Mouse (Mus musculus) C2C12 (cell line): ENCODE measurements at regions not wholly inside any gene's neighbourhood (a gene's known extent, or its start where the extent isn't known, plus 50 kb on each side); places are given as distances from the start of the nearest gene placed in this dataset.

Experiments used
- CEBPB ChIP-seq: IDR thresholded peaks from one replicate; pipeline ENCODE4 v1.6.1; 2011; ENCODE audit warnings: low read depth, mild to moderate bottlenecking, control low read depth, moderate library complexity
- CTCF ChIP-seq: IDR thresholded peaks from one replicate; pipeline ENCODE4 v1.5.1; 2011; ENCODE audit not compliant: control insufficient read depth, insufficient read depth, insufficient read length
- FOSL1 ChIP-seq: IDR thresholded peaks from one replicate; pipeline ENCODE4 v1.8.0; 2011; ENCODE audit warnings: mild to moderate bottlenecking, low read length; ENCODE audit not compliant: poor library complexity, insufficient read depth, severe bottlenecking
- MAX ChIP-seq: IDR thresholded peaks from one replicate; pipeline ENCODE4 v1.6.1; 2011; ENCODE audit warnings: mild to moderate bottlenecking, control low read depth
- MYOD1 ChIP-seq: IDR thresholded peaks from one replicate; pipeline ENCODE4 v1.6.1; 2011; ENCODE audit warnings: low read depth; ENCODE audit not compliant: control insufficient read depth, insufficient read length
- MYOG ChIP-seq: IDR thresholded peaks from one replicate; pipeline ENCODE4 v1.6.1; 2011; ENCODE audit not compliant: control insufficient read depth, insufficient read length; ENCODE audit errors: extremely low read depth
- USF1 ChIP-seq: IDR thresholded peaks from one replicate; pipeline ENCODE4 v1.6.1; 2011; ENCODE audit warnings: low read depth, mild to moderate bottlenecking, control low read depth, moderate library complexity

- no peak for TF ChIP-seq MAX
- TF ChIP-seq CTCF: no peak
- TF ChIP-seq MYOD1: no peak
- TF ChIP-seq CEBPB: no peak
- no peak for TF ChIP-seq USF1
- no peak for TF ChIP-seq FOSL1
- TF ChIP-seq MYOG: no peak
Measured at GRCm38 (mm10) chr16:77676805-77677204, 74.9 kb upstream of the Gm11146 start.
